Mouse (Mus musculus) MEL (cell line): Measurements from ENCODE around the gene Plp2. TPM values are rescaled to one million over a fixed set of nuclear protein-coding genes. Genes with fewer than 3 reads are reported as not detected.

ENCODE experiments used
- DNase-seq: peaks from one replicate; pipeline ENCODE4 v3.0.0; 2011; ENCODE audit warnings: low read depth, low spot score
- H3K27ac ChIP-seq: 2 replicates; pipeline ENCODE4 v1.5.1; 2012; ENCODE audit warnings: low read depth, mild to moderate bottlenecking, control low read depth, low read length, moderate library complexity; ENCODE audit not compliant: control insufficient read depth
- H3K27me3 ChIP-seq, 2 experiments: fragments of 150-350 bp in 1 of 2; sonication (generic) in 1 of 2; 2 replicates each; pipeline ENCODE4 v1.6.1; 2012; ENCODE audit warnings: low read length in 2 of 2, mild to moderate bottlenecking in 2 of 2, improper control_type of control experiment in 1 of 2, moderate library complexity in 1 of 2; ENCODE audit not compliant: insufficient read depth in 2 of 2, control insufficient read depth in 1 of 2
- H3K36me3 ChIP-seq, 2 experiments: 2 replicates each; pipeline ENCODE4 v1.6.1; 2012 to 2014; ENCODE audit warnings: low read length in 2 of 2, improper control_type of control experiment in 1 of 2, inconsistent platforms in 1 of 2, mild to moderate bottlenecking in 1 of 2; ENCODE audit not compliant: insufficient read depth in 2 of 2, control insufficient read depth in 1 of 2
- H3K4me1 ChIP-seq, 2 experiments: fragments of 150-350 bp in 1 of 2; sonication (generic) in 1 of 2; 2 replicates each; pipeline ENCODE4 v1.6.1; 2012; ENCODE audit warnings: low read length in 2 of 2, improper control_type of control experiment in 1 of 2, mild to moderate bottlenecking in 1 of 2; ENCODE audit not compliant: insufficient read depth in 2 of 2, control insufficient read depth in 1 of 2
- H3K4me3 ChIP-seq, 2 experiments: fragments of 150-350 bp in 1 of 2; sonication (generic) in 1 of 2; 2 replicates each; pipeline ENCODE4 v1.5.1; 2012; ENCODE audit warnings: low read depth in 2 of 2, low read length in 2 of 2, mild to moderate bottlenecking in 2 of 2, moderate library complexity in 2 of 2, control low read depth in 1 of 2, improper control_type of control experiment in 1 of 2; ENCODE audit not compliant: control insufficient read depth in 1 of 2, insufficient read depth in 1 of 2
- H3K79me2 ChIP-seq: 2 replicates; pipeline ENCODE4 v1.6.1; 2012; ENCODE audit warnings: mild to moderate bottlenecking, low read length, moderate library complexity; ENCODE audit not compliant: control insufficient read depth, poor library complexity, insufficient read depth
- H3K9ac ChIP-seq: 2 replicates; pipeline ENCODE4 v1.6.1; 2012; ENCODE audit warnings: low read depth, mild to moderate bottlenecking, control low read depth, low read length, moderate library complexity; ENCODE audit not compliant: control insufficient read depth, poor library complexity, severe bottlenecking
- H3K9me3 ChIP-seq: fragments of 150-350 bp; sonication (generic); replicated peaks from 2 replicates; pipeline ENCODE4 v1.6.1; 2012; ENCODE audit warnings: mild to moderate bottlenecking, low read length, improper control_type of control experiment, moderate library complexity; ENCODE audit not compliant: insufficient read depth
- BHLHE40 ChIP-seq: IDR thresholded peaks from 2 replicates; pipeline ENCODE4 v1.6.1; 2012; ENCODE audit warnings: low read depth, mild to moderate bottlenecking, inconsistent platforms, low read length, improper control_type of control experiment, borderline replicate concordance
- CHD1 ChIP-seq: IDR thresholded peaks from 2 replicates; pipeline ENCODE4 v1.6.1; 2012; ENCODE audit warnings: low read depth, mild to moderate bottlenecking, inconsistent platforms, low read length, improper control_type of control experiment
- CTCF ChIP-seq, 3 experiments: IDR thresholded peaks in 2 of 3; conservative IDR thresholded peaks in 1 of 3; 2 replicates each; pipeline ENCODE4 v1.5.1; 2011 to 2012; ENCODE audit warnings: low read length in 3 of 3, low read depth in 2 of 3, mild to moderate bottlenecking in 2 of 3, improper control_type of control experiment in 1 of 3, inconsistent platforms in 1 of 3, mixed read lengths in 1 of 3, moderate library complexity in 1 of 3; ENCODE audit not compliant: control insufficient read depth in 1 of 3, insufficient read depth in 1 of 3, poor library complexity in 1 of 3, severe bottlenecking in 1 of 3
- ELF1 ChIP-seq: IDR thresholded peaks from 2 replicates; pipeline ENCODE4 v1.6.1; 2014; ENCODE audit warnings: low read depth, mild to moderate bottlenecking, inconsistent platforms, low read length, improper control_type of control experiment, moderate library complexity
- EP300 ChIP-seq, 2 experiments: IDR thresholded peaks; 2 replicates each; pipeline ENCODE4 v1.6.1; 2011; ENCODE audit warnings: improper control_type of control experiment in 2 of 2, low read length in 2 of 2, low read depth in 1 of 2, mild to moderate bottlenecking in 1 of 2
- GATA1 ChIP-seq: IDR thresholded peaks from 2 replicates; pipeline ENCODE4 v1.6.1; 2011; ENCODE audit warnings: low read depth, low read length, improper control_type of control experiment
- HCFC1 ChIP-seq: IDR thresholded peaks from 2 replicates; pipeline ENCODE4 v1.6.1; 2012; ENCODE audit warnings: low read depth, mild to moderate bottlenecking, inconsistent platforms, low read length, improper control_type of control experiment, moderate library complexity
- JUND ChIP-seq: IDR thresholded peaks from 2 replicates; pipeline ENCODE4 v1.6.1; 2011; ENCODE audit warnings: low read depth, mild to moderate bottlenecking, improper control_type of control experiment, low read length
- KAT2A ChIP-seq: conservative IDR thresholded peaks from 2 replicates; pipeline ENCODE4 v1.6.1; 2012; ENCODE audit warnings: low read depth, low read length, improper control_type of control experiment, inconsistent platforms
- MAFK ChIP-seq: IDR thresholded peaks from 2 replicates; pipeline ENCODE4 v1.6.1; 2011; ENCODE audit warnings: low read depth, mild to moderate bottlenecking, low read length, improper control_type of control experiment, borderline replicate concordance
- MAX ChIP-seq: IDR thresholded peaks from 2 replicates; pipeline ENCODE4 v1.6.1; 2011; ENCODE audit warnings: low read length, improper control_type of control experiment
- MAZ ChIP-seq: IDR thresholded peaks from 2 replicates; pipeline ENCODE4 v1.6.1; 2012; ENCODE audit warnings: low read depth, mild to moderate bottlenecking, inconsistent platforms, low read length, improper control_type of control experiment
- MEF2A ChIP-seq: IDR thresholded peaks from 2 replicates; pipeline ENCODE4 v1.6.1; 2014; ENCODE audit warnings: low read depth, mild to moderate bottlenecking, inconsistent platforms, low read length, improper control_type of control experiment; ENCODE audit not compliant: poor library complexity, insufficient replicate concordance, severe bottlenecking; ENCODE audit errors: extremely low read depth
- MYB ChIP-seq: IDR thresholded peaks from 2 replicates; pipeline ENCODE4 v1.6.1; 2011; ENCODE audit warnings: mild to moderate bottlenecking, low read depth, low read length, improper control_type of control experiment
- MYC ChIP-seq: IDR thresholded peaks from 2 replicates; pipeline ENCODE4 v1.6.1; 2011; ENCODE audit warnings: low read depth, mild to moderate bottlenecking, low read length, improper control_type of control experiment, moderate library complexity
- NELFE ChIP-seq: IDR thresholded peaks from 2 replicates; pipeline ENCODE4 v1.6.1; 2011; ENCODE audit warnings: low read depth, low read length, improper control_type of control experiment
- TAL1 ChIP-seq: IDR thresholded peaks from 2 replicates; pipeline ENCODE4 v1.6.1; 2012; ENCODE audit warnings: mild to moderate bottlenecking, inconsistent platforms, low read length, moderate library complexity, mixed read lengths
- TBP ChIP-seq: IDR thresholded peaks from 2 replicates; pipeline ENCODE4 v1.8.0; 2011; ENCODE audit warnings: low read depth, low read length, improper control_type of control experiment
- USF1 ChIP-seq: IDR thresholded peaks from 2 replicates; pipeline ENCODE4 v1.6.1; 2014; ENCODE audit warnings: low read depth, mild to moderate bottlenecking, inconsistent platforms, low read length, improper control_type of control experiment, moderate library complexity
- USF2 ChIP-seq, 2 experiments: IDR thresholded peaks; 2 replicates each; pipeline ENCODE4 v1.6.1; 2011 to 2012; ENCODE audit warnings: improper control_type of control experiment in 2 of 2, low read length in 2 of 2, borderline replicate concordance in 1 of 2, inconsistent platforms in 1 of 2, low read depth in 1 of 2, mild to moderate bottlenecking in 1 of 2; ENCODE audit not compliant: insufficient read depth in 1 of 2
- ZKSCAN1 ChIP-seq: IDR thresholded peaks from 2 replicates; pipeline ENCODE4 v1.6.1; 2012; ENCODE audit warnings: low read depth, mild to moderate bottlenecking, inconsistent platforms, low read length, improper control_type of control experiment, moderate library complexity
- ZNF384 ChIP-seq: IDR thresholded peaks from 2 replicates; pipeline ENCODE4 v1.6.1; 2012; ENCODE audit warnings: low read depth, mild to moderate bottlenecking, inconsistent platforms, low read length, improper control_type of control experiment
- polyA plus RNA-seq, 2 experiments: library from polyadenylated mRNA; stranded (reverse) in 1 of 2; unstranded in 1 of 2; fragments of >175 nt in 1 of 2; fragments of >200 nt in 1 of 2; gene quantifications; 2 replicates each; pipeline versions ENCODE4 v1.2.1 to v1.2.4; 2012; ENCODE audit warnings: low replicate concordance in 2 of 2, low read depth in 1 of 2; ENCODE audit not compliant: insufficient read length in 2 of 2, insufficient read depth in 1 of 2, missing spikeins in 1 of 2
- total RNA-seq: library from RNA; depleted of rRNA; stranded (reverse); fragments of 300-350 nt; gene quantifications from 2 replicates; pipeline ENCODE4 v1.2.3, GENCODE M21; 2012

Plp2 gene
- total and polyA plus RNA-seq, 3 experiments = 95.7 to 407 (median 163) TPM

DNA sequence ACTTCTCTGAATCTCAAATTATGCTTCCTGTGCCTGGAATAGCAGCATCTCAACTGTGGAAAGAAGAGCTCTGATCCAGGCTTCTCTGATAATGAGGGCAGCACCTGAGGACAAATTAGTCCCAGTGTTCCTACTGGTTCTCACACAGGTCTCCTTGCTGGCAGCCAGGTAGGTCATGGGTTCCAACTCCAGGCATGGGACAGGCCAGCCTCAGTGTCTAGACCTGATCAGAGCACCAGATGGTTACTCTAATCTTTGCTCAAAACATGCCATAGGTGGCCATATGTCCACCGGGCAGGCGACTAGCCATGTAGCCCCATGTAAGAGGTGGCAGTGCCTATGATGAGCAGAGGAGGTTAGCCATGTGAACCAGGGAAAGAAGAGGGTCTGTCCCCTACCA lies 17.1 kb upstream of the Plp2 start:
- DNase-seq = no peak
- Histone ChIP-seq H3K9ac (no peak overlapping the region), H3K4me3 (no peak overlapping the region), H3K27me3 (peaks cover 26 to 42% of the 10 kb centered on the region in 2 experiments), H3K36me3 (no peaks in the 10 kb centered on the region), H3K79me2 (no peaks in the 10 kb centered on the region), H3K4me1 (no peaks in the 10 kb centered on the region), H3K9me3 (no peaks in the 10 kb centered on the region), H3K27ac (no peak overlapping the region)
- TF ChIP-seq CTCF (IDR thresholded peaks at IDR 0.05 in 2 of 3, conservative IDR thresholded peaks at IDR 0.05 in 1 of 3; ENCODE audit: control insufficient read depth in 1 of 3, insufficient read depth in 1 of 3, low read depth in 2 of 3, low read length in 3 of 3, poor library complexity in 1 of 3, severe bottlenecking in 1 of 3) (no peak), KAT2A (no peak), MAZ (no peak)
- TF ChIP-seq, all 39 proteins: peak for 0

DNA sequence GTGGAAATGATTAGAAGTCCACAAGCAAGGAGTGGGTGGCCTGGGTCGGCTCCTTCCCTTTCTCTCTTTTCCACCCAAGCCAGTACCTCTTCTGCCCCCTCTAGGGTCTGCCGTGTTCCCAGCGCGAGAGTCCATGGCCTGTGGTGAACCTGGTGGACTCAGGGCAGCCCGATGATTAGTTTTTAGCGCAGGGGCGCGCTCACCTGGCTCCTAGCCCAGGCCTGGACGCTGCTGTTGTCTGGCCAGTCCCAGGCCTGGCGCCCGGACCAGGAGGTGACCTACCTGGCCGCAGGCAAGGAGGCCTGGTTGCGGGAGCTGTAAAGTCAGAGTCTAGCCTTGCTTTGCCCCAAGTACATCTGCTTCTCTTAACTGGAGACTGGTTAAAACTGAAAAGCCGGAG lies 9.7 kb upstream of the Plp2 start, which contains the start of gene Magix:
TSS of gene Magix (minus strand) at position 388 of the 400 bp plus-strand sequence.
- H3K4me1 ChIP-seq = peaks cover 0 to 2% of the 10 kb centered on the region in 2 experiments; a peak in 1 of 4 replicates
- peak within 1 kb of the TSS; percentile 65 for H3K9ac ChIP-seq
- H3K79me2 ChIP-seq = no peaks in the 10 kb centered on the region
- DNase-seq = no peak
- TF ChIP-seq MYB = no peak
- no peak for TF ChIP-seq TAL1
- no peak for TF ChIP-seq MAX
- TF ChIP-seq MAFK = no peak
- no peak for TF ChIP-seq TBP
- TF ChIP-seq KAT2A = no peak
- TF ChIP-seq MEF2A = no peak
- no peak for TF ChIP-seq CHD1
- no peak for TF ChIP-seq BHLHE40
- no peak for TF ChIP-seq ELF1
- TF ChIP-seq USF1 = no peak
- TF ChIP-seq ZKSCAN1 = no peak
- peaks cover 0 to 3% of the 10 kb centered on the region in 2 experiments; a peak in 1 of 4 replicates for H3K36me3 ChIP-seq
- no peak within 1 kb of the TSS for H3K27ac ChIP-seq
- H3K9me3 ChIP-seq = no peaks in the 10 kb centered on the region
- peaks cover 4 to 13% of the 10 kb centered on the region in 2 experiments for H3K27me3 ChIP-seq
- H3K4me3 ChIP-seq = peak within 1 kb of the TSS; percentile 39 to 44

DNA sequence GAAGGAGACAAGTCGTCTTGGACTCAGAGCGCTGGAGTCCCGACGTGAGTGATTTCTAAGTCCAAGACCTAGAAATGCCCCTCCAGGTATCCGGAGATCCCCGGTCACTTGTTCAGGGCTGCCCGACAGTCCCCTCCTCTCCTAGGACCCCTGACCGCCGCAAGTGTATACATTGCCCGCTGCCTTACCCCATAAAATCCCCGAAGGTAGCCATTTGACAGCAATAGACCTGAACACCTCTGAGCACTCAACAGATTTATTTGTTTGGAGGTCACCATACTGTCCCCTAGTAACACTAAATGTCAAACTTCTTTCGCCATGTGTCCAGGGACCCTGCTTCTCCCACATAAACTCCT lies 8.8 kb upstream of the Plp2 start:
- H3K4me3 ChIP-seq = peak overlapping the region; percentile 39 to 44
- peaks cover 0 to 3% of the 10 kb centered on the region in 2 experiments; a peak in 1 of 4 replicates for H3K36me3 ChIP-seq
- H3K79me2 ChIP-seq = no peaks in the 10 kb centered on the region
- peak overlapping the region; percentile 65 for H3K9ac ChIP-seq
- no peak for DNase-seq
- no peak overlapping the region for H3K27ac ChIP-seq
- H3K9me3 ChIP-seq = no peaks in the 10 kb centered on the region
- TF ChIP-seq NELFE (no peak), GATA1 (no peak), HCFC1 (no peak), TAL1 (no peak), BHLHE40 (no peak), JUND (no peak), MYC (no peak), ZNF384 (no peak), TBP (no peak), USF2 (IDR thresholded peaks at IDR 0.05; ENCODE audit: borderline replicate concordance in 1 of 2, insufficient read depth in 1 of 2, low read depth in 1 of 2, low read length in 2 of 2) (no peak), USF1 (no peak), ELF1 (no peak), EP300 (IDR thresholded peaks at IDR 0.05; ENCODE audit: low read depth in 1 of 2, low read length in 2 of 2) (no peak)
- TF ChIP-seq, all 39 proteins: peak for 0
- H3K27me3 ChIP-seq = peaks cover 4 to 8% of the 10 kb centered on the region in 2 experiments
- peaks cover 0 to 6% of the 10 kb centered on the region in 2 experiments; a peak in 1 of 4 replicates for H3K4me1 ChIP-seq
